Mouse (Mus musculus): Measurements from ENCODE around the gene Rara. TPM values are rescaled to one million over a fixed set of nuclear protein-coding genes. Genes with fewer than 3 reads are reported as not detected.
"Not testable (repeated sequence)": the region's sequence is repeated elsewhere in the genome, so short reads cannot be mapped to it uniquely, and the experiment has no call there.

Gene Rara
- total RNA-seq, 2 experiments from 2014 or later: 38.8 to 125 TPM

- peak; percentile 31 for ATAC-seq (ENCODE audit: poor library complexity, severe bottlenecking)
These were observed 5.3 kb upstream of the Rara start for GRCm38 (mm10) chr11:98922307-98922706.

DNA sequence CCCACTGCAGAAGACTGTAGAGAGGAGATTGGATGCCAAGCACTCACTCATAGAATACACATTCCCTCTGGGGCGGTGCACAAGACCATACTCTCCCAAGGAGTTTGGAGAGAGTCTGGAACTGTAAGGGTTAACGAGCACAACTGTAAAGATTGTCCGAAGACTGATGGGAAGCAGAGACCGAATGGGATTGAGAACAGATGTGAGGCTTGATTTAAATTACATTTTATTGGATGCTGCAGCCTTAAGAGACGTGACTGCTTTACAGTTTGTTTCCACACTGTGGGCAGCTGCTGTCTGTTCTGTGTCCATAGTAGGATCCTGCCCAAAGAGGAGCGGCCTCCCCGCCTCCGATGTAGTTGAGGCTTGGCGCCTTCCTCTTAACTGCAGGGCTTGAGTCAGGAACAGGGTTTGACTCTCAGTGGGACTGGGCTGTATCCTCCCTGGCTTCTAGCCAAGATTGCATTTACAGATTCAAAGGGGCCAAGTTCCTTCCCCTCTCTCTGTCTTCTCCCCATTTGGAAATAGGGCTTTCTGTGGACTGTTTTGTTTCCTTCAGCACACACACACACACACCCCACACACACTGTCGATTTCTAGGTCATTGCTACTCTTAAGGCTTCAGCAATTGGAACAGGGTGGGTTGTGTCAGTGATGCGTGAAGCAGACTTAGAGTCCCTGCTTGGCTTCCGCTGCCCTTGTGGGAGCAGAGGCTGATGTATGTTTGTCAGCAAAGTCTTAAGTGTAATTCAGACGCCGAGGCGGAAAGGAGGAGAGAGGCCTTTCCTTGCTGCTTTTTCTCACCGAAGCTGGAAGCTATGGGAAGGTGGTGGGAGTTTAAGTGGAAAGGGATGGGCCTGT lies 4.5 kb upstream of the Rara start:
- ATAC-seq (ENCODE audit: poor library complexity, severe bottlenecking): not testable (repeated sequence)

DNA sequence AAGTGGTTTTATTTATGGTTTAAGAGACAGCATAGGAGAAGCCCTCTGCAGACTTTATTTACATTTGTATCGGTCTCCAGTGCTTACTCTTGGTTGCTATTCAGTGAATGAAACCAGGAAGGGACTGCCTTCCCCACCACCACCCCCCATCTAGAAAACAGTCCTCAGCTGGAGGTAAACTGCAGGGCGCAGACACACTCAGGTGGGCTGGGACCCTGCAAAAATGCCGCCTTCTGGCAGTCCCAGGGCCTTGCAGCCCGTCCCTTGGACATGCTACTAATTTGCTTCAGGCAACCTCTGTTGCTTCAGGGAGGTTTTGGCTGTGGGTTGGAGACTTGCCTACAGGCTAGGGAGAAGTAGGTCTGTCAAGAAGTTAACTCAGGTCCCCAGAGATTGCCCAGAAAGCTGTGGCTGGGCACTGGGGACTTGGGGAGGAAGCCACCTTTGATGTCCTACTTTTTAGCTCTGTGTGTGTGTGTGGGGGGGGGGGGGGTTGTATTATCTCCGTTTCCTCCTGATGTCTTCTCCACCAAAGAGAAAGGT lies 2.9 kb upstream of the Rara start:
- ATAC-seq (ENCODE audit: poor library complexity, severe bottlenecking): no peak

DNA sequence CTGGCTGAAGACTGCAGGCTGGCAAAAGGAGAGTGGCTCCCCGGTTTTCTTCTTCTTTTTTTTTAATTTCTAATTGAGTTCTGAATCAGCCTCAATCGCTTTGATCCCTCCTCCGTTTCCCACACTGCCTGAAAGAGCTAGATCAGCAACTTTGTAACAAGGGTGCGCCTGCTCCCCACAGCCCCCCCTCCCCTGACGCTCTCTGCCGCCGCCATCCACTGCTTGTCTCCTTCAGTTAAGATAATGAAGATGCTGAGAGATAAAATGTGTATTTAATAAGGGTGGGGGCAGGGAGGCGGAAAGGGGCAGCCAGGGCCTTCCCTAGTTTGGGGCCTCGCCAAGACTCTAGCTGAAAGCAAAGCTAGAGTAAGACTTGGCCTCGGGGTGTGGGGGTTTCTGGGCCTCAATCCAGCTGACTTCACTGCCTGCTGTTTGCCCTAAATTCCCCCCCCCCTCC lies 2.3 kb upstream of the Rara start:
- ATAC-seq (ENCODE audit: poor library complexity, severe bottlenecking): no peak

GRCm38 (mm10) chr11:98925868-98926311 lies 1.7 kb upstream of the Rara start:
- ATAC-seq (ENCODE audit: poor library complexity, severe bottlenecking): peak; percentile 14; the same call in 1 of the 2 replicates

DNA sequence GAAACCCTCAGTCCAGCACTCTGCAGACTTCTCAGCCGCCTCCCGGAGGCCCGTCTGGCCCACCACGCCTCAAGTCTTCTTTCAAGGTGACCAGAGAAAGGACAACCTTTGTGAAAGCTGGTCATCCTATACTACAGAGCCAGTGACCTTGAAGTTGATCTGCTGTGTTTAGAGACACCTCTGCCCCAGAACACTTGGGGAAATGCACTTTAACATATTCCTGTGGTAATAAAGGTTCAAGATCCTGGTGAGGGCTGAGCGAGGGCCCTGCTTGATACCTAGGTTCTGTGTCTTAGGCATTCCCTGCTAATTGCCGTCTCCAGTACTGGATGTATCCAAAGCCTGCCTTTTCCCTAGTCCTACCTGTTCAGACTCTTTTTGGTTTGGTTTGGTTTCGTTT lies 1.1 kb upstream of the Rara start:
- ATAC-seq (ENCODE audit: poor library complexity, severe bottlenecking): no peak

GRCm38 (mm10) chr11:98928186-98928893 lies 722 bp downstream of the Rara start:
- ATAC-seq (ENCODE audit: poor library complexity, severe bottlenecking): no peak

DNA sequence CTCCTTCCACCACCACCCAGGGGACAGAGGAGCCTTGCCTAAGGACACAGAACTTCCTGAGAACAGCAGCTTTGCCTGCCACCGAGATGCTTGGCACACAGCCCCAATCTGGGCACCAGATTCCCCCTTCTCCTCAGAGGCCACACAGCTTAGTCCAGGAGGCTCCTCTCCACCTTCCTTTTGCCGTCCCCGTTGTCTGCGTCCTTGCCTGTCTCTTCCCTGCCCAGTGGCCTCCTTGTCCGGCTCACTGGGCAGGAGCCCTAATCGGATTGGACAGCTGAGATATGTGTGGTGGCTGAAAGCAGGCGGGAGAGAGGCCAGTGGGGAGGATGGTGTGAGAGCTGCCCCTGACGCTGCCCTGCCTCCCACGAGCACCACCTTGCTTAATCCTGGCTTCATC lies 1.9 kb downstream of the Rara start:
- ATAC-seq (ENCODE audit: poor library complexity, severe bottlenecking): no peak

GRCm38 (mm10) chr11:98930127-98930601 lies 2.5 kb downstream of the Rara start:
- no peak for ATAC-seq (ENCODE audit: poor library complexity, severe bottlenecking)

DNA sequence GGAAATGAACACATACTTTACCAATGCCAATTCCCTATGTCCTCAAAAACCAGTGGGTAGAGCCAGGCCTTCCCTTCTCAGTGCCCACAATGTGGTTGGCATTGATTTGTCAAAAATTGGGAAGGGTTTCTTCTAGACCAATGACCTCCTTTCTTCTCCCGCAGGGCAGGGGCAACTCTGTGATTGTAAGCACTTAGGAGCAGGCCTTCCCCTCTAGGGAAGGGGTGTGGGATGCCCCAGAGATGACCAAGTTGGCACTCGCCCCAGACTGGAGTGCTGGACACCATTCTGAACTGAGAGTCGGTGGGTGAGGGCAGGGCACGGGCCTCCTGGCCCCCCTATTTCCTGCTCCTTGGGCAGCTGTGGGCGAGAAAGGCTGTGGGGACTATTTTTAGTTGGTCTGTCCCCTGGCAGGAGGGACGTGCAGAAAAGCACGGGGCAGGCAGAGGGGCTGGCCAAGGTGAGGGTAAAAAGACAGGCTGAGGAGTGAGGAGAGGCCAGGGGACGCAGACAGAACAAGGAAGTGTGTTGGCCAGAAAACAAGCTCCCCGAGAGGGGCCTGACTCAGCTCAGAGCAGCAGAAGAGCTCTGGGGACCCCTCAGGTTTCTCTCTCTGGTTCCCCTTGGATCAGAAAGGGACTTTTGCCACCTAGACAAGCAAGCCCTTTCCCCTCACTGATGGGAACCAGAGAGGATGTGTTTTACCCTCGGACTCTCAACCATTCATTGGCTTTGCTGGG lies 3.3 kb downstream of the Rara start:
- no peak for ATAC-seq (ENCODE audit: poor library complexity, severe bottlenecking)

DNA sequence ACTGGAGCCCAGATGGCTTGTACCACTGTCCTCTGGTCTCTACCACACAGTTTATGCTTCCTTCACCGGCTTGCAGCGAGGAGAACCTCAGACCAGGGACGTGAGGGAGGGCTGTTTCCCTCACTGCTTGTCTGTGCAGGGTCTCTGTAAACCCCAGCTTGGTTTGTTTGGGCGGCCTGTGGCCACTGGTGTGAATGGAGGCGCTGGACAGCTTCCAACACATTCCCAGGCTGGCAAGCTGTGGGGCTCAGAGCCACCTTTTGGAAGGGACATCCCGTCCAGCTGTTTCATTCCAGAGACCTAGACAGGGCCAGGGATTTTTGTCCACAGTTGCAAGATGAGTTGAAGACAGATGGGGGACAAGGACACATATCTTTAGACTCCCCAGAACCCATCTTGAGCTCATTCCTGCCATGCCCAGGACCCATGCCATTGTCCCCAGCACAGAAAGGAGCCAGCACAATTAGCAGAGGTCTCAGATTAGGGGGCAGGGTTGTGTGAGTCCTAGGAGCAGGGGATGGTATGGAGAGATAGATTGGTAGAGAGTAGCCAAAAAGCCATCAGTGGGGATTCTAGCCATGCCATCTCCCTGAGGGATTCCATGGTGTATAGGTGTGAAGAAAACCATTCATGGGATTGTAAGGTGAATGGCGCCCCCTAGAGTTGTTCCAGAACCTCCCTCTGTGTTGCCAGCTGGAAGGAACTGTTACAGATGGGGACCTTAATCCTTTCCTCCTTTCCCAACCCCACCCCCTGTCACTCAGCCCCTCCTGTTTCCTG lies 4.1 kb downstream of the Rara start:
- ATAC-seq (ENCODE audit: poor library complexity, severe bottlenecking): no peak

- no peak for ATAC-seq (ENCODE audit: poor library complexity, severe bottlenecking)
These were observed 4.9 kb downstream of the Rara start for GRCm38 (mm10) chr11:98932293-98933091.

DNA sequence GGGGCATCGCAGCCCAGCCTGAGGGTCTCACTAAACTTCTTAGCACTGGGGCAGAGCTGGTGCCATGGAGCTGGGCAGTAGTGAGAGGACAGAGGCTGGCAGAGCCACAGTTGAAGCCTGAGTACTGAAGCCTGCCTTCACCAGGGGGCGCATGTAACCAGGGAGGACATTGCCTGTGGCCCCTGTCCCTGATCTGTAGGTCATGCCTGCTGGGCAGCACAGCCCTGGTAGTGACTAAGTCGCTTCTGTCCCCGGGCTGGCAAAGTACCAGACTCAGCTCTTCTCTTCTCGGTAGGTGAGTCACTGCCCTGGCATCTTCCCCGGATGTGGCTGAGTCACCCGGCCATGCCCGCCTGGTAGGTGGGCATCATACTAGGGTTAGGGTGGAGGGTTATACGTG lies 5.5 kb downstream of the Rara start:
- peak; percentile 65 for ATAC-seq (ENCODE audit: poor library complexity, severe bottlenecking)

- ATAC-seq (ENCODE audit: poor library complexity, severe bottlenecking): not testable (repeated sequence)
These were observed 6.2 kb downstream of the Rara start for GRCm38 (mm10) chr11:98933847-98934246.

DNA sequence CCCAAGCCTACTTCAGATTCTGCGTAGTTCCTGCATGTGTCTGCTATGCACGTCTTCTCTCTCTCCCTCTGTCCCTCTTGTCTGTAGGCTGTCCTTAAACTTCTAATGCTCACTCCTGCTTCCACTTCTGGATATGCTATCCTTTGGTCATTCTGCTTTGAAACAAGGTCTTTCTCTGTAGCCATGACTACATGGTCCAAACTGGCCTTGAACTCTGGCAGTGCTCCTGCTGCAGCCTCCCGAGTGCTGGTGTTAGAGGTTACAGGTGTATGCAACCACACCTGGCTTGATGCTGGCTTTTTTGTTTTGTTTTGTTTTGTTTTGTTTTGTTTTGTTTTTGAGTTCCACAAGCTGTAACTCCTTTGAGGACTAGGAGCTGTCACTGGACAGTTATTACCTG lies 6.7 kb downstream of the Rara start:
- no peak for ATAC-seq (ENCODE audit: poor library complexity, severe bottlenecking)

DNA sequence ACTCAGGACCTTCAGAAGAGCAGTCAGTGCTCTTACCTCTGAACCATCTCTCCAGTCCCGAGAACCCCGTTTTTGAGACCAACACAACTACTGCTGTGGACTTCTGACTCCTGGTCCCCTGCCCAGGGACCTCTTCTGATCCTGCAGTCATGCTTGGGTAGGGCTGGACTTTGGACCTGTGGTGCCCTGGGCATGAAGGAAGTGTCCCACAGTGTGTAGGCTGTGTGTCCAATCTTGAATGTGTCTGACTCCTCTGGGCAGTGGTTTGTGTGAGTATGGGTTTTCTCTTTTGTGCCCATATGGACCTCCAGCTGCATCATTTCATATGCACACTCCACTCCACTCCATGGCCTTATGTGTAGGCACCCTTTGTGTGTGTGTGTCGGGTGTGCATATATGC lies 7.5 kb downstream of the Rara start:
- ATAC-seq (ENCODE audit: poor library complexity, severe bottlenecking): no peak

DNA sequence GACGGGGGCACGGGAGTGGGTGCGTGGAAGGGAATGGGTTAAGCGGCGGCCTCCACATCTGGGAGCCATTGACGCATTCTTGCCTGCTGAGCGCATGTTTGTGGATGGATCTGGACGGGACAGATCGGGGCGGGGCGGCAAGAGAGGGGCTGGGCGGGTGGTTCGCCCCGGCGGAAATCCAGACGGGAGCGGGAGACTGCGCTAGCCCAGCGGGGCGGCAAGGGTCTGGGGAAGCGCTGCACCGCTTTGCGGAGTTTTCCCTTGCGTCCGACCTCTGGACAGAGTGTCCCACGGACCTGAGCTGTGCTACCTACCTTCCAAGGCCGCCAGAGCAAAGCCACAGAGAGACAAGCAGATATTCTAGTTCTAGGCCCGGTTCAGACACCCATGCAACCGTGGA lies 8.6 kb downstream of the Rara start:
- ATAC-seq (ENCODE audit: poor library complexity, severe bottlenecking): no peak

GRCm38 (mm10) chr11:98936606-98937409 lies 9.2 kb downstream of the Rara start:
- ATAC-seq (ENCODE audit: poor library complexity, severe bottlenecking): no peak
